ENCODE assay signal across 11 mouse cellular contexts in the genomic region with DNA sequence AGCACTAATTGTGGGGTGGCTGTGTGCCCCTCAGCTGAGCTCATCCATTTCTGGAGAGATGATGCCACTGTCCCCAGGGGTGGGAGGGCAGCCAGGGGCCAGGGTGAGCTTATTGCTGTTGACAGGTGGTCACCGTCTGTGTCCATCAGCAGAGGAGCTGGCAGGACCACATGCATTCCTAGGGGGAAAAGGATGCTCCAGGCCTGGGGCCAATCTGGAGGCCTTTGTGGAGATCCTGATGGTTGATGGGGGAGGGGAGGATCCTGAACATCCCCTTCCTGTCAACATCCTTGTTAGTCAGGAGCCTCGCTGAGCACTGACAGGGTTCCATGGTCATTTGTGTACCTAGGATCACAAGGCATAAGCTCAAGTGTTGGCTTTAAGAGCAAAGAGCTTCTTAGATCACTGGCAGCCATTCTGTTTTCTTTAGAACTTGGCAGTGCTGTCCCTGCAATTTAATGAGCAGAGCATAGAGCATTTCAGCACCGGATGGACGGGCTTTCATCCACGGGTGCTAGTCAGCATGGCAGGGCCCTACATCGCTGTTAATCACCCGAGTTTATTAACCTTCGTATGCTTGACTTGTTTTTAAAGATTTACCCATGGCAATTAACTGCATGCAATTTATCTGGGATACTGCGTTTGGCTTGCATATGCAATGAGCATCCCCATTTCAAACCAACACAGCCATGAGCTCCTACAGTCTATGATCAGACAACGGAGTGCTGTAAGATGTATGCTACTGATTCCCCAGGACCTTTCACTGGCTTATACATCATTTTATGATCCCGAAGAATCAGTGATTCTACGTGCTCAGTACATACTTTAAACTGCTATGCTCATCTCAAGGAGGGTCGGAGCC. TPM values are rescaled to one million over a fixed set of nuclear protein-coding genes. Genes with fewer than 3 reads are reported as not detected.
DNase-seq lines count a peak whose midpoint lies in the region; ATAC-seq and TF ChIP-seq lines count a peak whose summit lies in the region.
"Had no signal": no experiment of that assay in that cellular context is flagged by ENCODE, and none has a peak within 500 bp of the region (broad histone marks: within the 10 kb centered on the region; RNA-seq: fewer than 3 reads in every experiment).

No protein-coding gene starts in this region.

- no peak overlapping the region for H3K9ac ChIP-seq in forebrain, embryonic 12.5 days
- no peak overlapping the region for H3K9ac ChIP-seq in midbrain, embryonic 11.5 days (ENCODE audit: low read length)
- H3K9ac ChIP-seq in liver, embryonic 11.5 days (ENCODE audit: low read depth, low read length), result no peak overlapping the region
- H3K9ac ChIP-seq: lung, embryonic 14.5 days had no signal

- TF ChIP-seq CTCF in kidney, adult 2 months (conservative IDR thresholded peaks at IDR 0.05; ENCODE audit: insufficient read depth, insufficient read length, low read depth, low read length), result no peak
- TF ChIP-seq CTCF in brain, embryonic 14.5 days (IDR thresholded peaks at IDR 0.05; ENCODE audit: borderline replicate concordance, extremely low read depth, insufficient read depth, insufficient read length), result no peak

- H3K27ac ChIP-seq in kidney, adult 2 months (ENCODE audit: insufficient read depth, low read depth, low read length), result no peak overlapping the region
- peak overlapping the region; percentile 77 for H3K27ac ChIP-seq in forebrain, embryonic 12.5 days
- H3K27ac ChIP-seq in midbrain, embryonic 11.5 days (ENCODE audit: low read depth, low read length), result no peak overlapping the region; the same call in 1 of the 2 replicates
- H3K27ac ChIP-seq in liver, embryonic 11.5 days (ENCODE audit: low read depth, low read length), result no peak overlapping the region

- peak; percentile 21 for DNase-seq in kidney, adult 2 months
- DNase-seq in kidney, adult 18-20 months, result no peak
- DNase-seq in brain, embryonic 14.5 days (ENCODE audit: low read depth), result peak; percentile 96
- peak; percentile 88 for DNase-seq in midbrain, embryonic 11.5 days (ENCODE audit: low spot score, missing footprints)
- no peak for DNase-seq in liver, embryonic 11.5 days (ENCODE audit: low spot score)
- DNase-seq in ovary, postnatal 10 days (ENCODE audit: low spot score), result no peak
- no peak for DNase-seq in ovary, postnatal 36 days (ENCODE audit: low spot score)
- DNase-seq: adrenal gland, postnatal 14 days; lung, embryonic 14.5 days had no signal

- no peaks in the 10 kb centered on the region for H3K9me3 ChIP-seq in forebrain, embryonic 12.5 days
- no peaks in the 10 kb centered on the region for H3K9me3 ChIP-seq in midbrain, embryonic 11.5 days (ENCODE audit: control insufficient read depth, low read length)
- no peaks in the 10 kb centered on the region for H3K9me3 ChIP-seq in liver, embryonic 11.5 days (ENCODE audit: control insufficient read depth, low read length)

- 43% methylated on average over 13 of the region's 13 CpGs for WGBS in kidney, adult 2 months
- 51% methylated on average over 13 of the region's 13 CpGs for WGBS in forebrain, embryonic 12.5 days
- WGBS in midbrain, embryonic 11.5 days, result 82% methylated on average over 13 of the region's 13 CpGs
- WGBS in liver, embryonic 11.5 days, result 75% methylated on average over 13 of the region's 13 CpGs

- no peak overlapping the region for H3K4me2 ChIP-seq in forebrain, embryonic 12.5 days
- H3K4me2 ChIP-seq in midbrain, embryonic 11.5 days, result no peak overlapping the region
- no peak overlapping the region for H3K4me2 ChIP-seq in liver, embryonic 11.5 days
- H3K4me2 ChIP-seq: lung, embryonic 14.5 days had no signal

- H3K4me1 ChIP-seq in kidney, adult 2 months (ENCODE audit: control insufficient read depth, insufficient read depth, low read length), result no peaks in the 10 kb centered on the region; the same call in 1 of the 2 replicates
- peaks cover 14% of the 10 kb centered on the region for H3K4me1 ChIP-seq in forebrain, embryonic 12.5 days
- H3K4me1 ChIP-seq in midbrain, embryonic 11.5 days (ENCODE audit: control insufficient read depth, insufficient read depth, low read length), result no peaks in the 10 kb centered on the region
- no peaks in the 10 kb centered on the region for H3K4me1 ChIP-seq in liver, embryonic 11.5 days (replicated peaks; ENCODE audit: control insufficient read depth, insufficient read depth, low read length)

- no peaks in the 10 kb centered on the region; the same call in 1 of the 2 replicates for H3K36me3 ChIP-seq in kidney, adult 2 months (ENCODE audit: control insufficient read depth, insufficient read depth, low read length)
- H3K36me3 ChIP-seq in forebrain, embryonic 12.5 days (replicated peaks), result peaks cover 33% of the 10 kb centered on the region
- H3K36me3 ChIP-seq in midbrain, embryonic 11.5 days (ENCODE audit: control insufficient read depth, insufficient read depth, low read length), result peaks cover 9% of the 10 kb centered on the region; the same call in 1 of the 2 replicates
- no peaks in the 10 kb centered on the region for H3K36me3 ChIP-seq in liver, embryonic 11.5 days (ENCODE audit: control insufficient read depth, insufficient read depth, low read length)

- H3K27me3 ChIP-seq in kidney, adult 2 months (replicated peaks; ENCODE audit: control insufficient read depth, insufficient read depth, low read length), result no peaks in the 10 kb centered on the region
- no peaks in the 10 kb centered on the region for H3K27me3 ChIP-seq in forebrain, embryonic 12.5 days
- no peaks in the 10 kb centered on the region for H3K27me3 ChIP-seq in midbrain, embryonic 11.5 days (ENCODE audit: control insufficient read depth, insufficient read depth, low read length)
- H3K27me3 ChIP-seq in liver, embryonic 11.5 days (replicated peaks; ENCODE audit: control insufficient read depth, insufficient read depth, low read length), result no peaks in the 10 kb centered on the region
- H3K27me3 ChIP-seq: CH12.LX had no signal

- H3K4me3 ChIP-seq in kidney, adult 2 months (ENCODE audit: insufficient read depth, low read depth, low read length), result no peak overlapping the region
- H3K4me3 ChIP-seq in forebrain, embryonic 12.5 days (replicated peaks), result no peak overlapping the region
- H3K4me3 ChIP-seq in midbrain, embryonic 11.5 days (ENCODE audit: low read depth, low read length), result no peak overlapping the region
- no peak overlapping the region for H3K4me3 ChIP-seq in liver, embryonic 11.5 days (ENCODE audit: low read depth, low read length)

- no peak for TF ChIP-seq POLR2A in kidney, adult 2 months (IDR thresholded peaks at IDR 0.05; ENCODE audit: low read depth, low read length)
- no peak for TF ChIP-seq POLR2A in brain, embryonic 14.5 days (IDR thresholded peaks at IDR 0.05; ENCODE audit: borderline replicate concordance, extremely low read depth, insufficient read depth, insufficient read length, poor library complexity, severe bottlenecking)

- peak; percentile 84 for ATAC-seq in forebrain, embryonic 12.5 days (ENCODE audit: low FRiP score)
- peak; percentile 70 for ATAC-seq in midbrain, embryonic 11.5 days (ENCODE audit: low FRiP score)
- no peak for ATAC-seq in liver, embryonic 11.5 days (replicated peaks; ENCODE audit: low FRiP score)

RNA-seq across cellular contexts. Expression of a gene that starts 26.9 kb away (rescaled TPM):
- polyA plus RNA-seq in kidney, adult 2 months (2012; rRNA removed), result not detected in 2 replicates
- not detected in 2 replicates for polyA plus RNA-seq in brain, embryonic 14.5 days (2012; rRNA removed)
- polyA plus RNA-seq in forebrain, embryonic 12.5 days (2016; fragmentation: Nextera tagmentation; extraction: Ambion mirVana), result 1.5 and 2.5 TPM in 2 replicates
- 0.83 and 1.4 TPM in 2 replicates for polyA plus RNA-seq in midbrain, embryonic 11.5 days (2014; fragmentation: Nextera tagmentation; extraction: Ambion mirVana)
- polyA plus RNA-seq in liver, embryonic 11.5 days (2014; fragmentation: Nextera tagmentation; extraction: Ambion mirVana), result 0.27 and 0.48 TPM in 2 replicates

RNA-seq across cellular contexts. Expression of a gene that starts 45.2 kb away (rescaled TPM):
- polyA plus RNA-seq in kidney, adult 2 months (2012; rRNA removed), result 0.54 and 0.72 TPM in 2 replicates
- 1.7 and 2.5 TPM in 2 replicates for polyA plus RNA-seq in brain, embryonic 14.5 days (2012; rRNA removed)
- polyA plus RNA-seq in forebrain, embryonic 12.5 days (2016; fragmentation: Nextera tagmentation; extraction: Ambion mirVana), result 8.5 and 10.5 TPM in 2 replicates
- 9.0 and 10.8 TPM in 2 replicates for polyA plus RNA-seq in midbrain, embryonic 11.5 days (2014; fragmentation: Nextera tagmentation; extraction: Ambion mirVana)
- polyA plus RNA-seq in liver, embryonic 11.5 days (2014; fragmentation: Nextera tagmentation; extraction: Ambion mirVana), result 13.2 and 14.2 TPM in 2 replicates

Comparison
In these comparisons a context has a peak if more than half of its experiments do, and no peak if none do; other contexts are left out.
1. DNase-seq: peak in kidney, adult 2 months (single experiment), brain, embryonic 14.5 days (single experiment) and midbrain, embryonic 11.5 days (single experiment); none in kidney, adult 18-20 months (single experiment), liver, embryonic 11.5 days (single experiment), ovary, postnatal 10 days (single experiment) and ovary, postnatal 36 days (single experiment).